Mouse (Mus musculus) CD8-positive naive resting alpha-beta T cell, adult 2 months (primary cell): ENCODE measurements around the gene Dcaf10.
A peak's percentile ranks its signal among the peaks of the same experiment; 100 is the strongest.
"Not testable (repeated sequence)": the region's sequence is repeated elsewhere in the genome, so short reads cannot be mapped to it uniquely, and the experiment has no call there.

Experiments used
- DNase-seq, 2 experiments: peaks; one replicate each; pipeline ENCODE4 v3.0.0; 2022; ENCODE audit warnings: low read depth in 2 of 2, low spot score in 2 of 2

Dcaf10 gene

DNA sequence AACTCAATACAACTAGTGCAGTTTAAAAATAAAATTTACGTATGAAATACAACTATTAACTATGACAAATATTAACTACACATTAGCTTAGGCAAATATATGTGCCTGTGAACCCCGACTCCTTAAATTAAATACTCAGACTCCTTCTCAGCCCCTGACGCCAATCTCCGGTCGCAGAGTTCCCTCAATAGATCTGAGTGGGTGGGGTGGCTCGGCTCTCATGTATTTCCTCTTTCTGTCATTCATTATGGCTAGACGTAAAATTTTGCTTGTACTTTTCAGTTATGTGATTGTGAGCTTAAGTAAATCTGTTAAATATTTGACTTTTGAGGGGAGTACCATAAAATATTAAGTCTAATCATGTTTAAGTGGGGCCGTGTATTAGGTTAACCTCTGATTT, 51.1 kb downstream of the Dcaf10 start:
- DNase-seq: no peak

- no peak for DNase-seq
These were observed 51.8 kb downstream of the Dcaf10 start for GRCm38 (mm10) chr4:45393658-45394057.

DNA sequence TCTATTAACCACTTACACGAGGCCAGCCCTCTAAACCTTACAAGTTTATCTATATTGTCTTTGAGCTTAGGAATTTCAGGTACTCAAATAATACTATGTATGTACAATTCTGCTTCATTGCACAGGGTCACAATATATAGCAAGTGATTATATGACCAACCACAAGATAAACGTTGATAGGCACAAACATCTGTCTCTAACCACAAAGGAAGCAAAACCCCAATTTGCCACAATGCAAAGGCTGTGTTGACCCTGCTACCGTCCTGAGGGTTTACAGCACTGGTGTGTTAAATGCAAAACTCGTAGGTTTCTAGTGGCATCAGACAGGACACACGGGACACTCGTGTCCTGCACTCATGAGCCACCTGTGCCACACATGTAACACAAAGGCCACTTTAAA, 54.3 kb downstream of the Dcaf10 start:
- not testable (repeated sequence) for DNase-seq

- DNase-seq: not testable (repeated sequence)
These were observed 56.4 kb downstream of the Dcaf10 start for GRCm38 (mm10) chr4:45398315-45398714.

DNA sequence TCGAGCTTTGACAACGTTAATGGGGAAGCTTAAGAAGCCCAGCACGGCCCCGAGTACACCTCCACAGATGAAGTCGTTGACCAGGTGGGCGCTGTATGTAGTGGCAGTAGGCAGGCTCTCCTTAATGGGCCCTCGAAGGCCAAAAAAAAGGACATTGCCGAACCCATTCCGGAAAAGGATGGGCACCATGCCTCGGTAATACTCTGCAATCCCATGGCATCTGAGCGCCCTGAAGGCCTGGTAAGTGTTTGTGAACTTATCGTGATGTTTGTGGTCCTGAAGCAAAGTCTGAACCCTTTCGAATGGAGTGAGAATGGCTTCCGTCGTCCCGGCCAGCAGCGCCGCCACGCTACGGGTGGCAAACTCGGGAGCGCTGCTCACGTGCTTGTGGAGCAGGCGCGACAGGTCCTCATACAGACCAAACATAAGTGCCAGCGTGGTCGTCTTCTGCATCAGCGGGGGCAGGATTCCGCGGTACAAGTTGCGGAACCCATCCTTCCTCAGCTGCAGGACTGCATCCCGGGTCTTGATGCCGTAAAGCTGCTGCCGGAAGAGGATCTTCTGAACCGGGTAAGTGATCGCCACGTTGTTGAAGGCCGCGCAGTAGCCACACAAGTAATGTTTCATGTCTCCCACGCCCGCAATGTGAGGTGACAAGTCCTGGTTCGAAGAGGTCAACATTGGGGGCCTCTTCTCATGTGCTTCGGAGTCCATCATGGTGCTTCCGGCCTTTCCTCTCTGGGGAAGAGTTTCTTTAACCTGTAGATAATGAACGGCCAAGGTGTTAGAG, 57.7 kb downstream of the Dcaf10 start:
- DNase-seq: no peak

- no peak for DNase-seq
These were observed 60.4 kb downstream of the Dcaf10 start for GRCm38 (mm10) chr4:45402281-45402680.

DNA sequence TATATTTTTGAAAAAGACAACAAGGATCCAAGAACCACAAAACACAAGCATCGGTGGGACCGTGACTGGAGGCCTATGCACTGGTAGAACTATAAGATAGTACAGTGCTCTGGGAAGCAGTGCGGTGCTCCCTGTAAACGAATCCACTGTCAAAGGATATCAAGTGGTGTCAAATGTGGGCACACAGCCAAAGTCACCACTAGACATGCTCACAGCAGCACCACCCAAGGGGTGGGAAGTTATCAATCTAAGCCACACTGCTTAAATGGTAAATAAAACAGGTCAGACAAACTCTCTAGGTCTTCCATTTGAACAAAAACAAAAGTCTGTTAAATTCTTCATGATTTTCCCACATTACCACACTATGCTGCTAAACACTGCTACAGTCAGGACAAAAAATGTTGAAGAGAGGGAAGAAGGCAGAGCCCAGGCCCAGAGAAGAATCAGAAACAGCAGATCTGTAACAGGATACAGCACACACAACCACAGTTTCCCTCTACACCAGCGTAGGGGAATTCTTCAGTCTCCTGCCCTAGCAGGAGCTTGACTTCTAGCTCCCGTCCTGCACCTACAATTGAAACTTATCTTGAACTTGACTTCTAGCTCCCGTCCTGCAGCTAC, 61.1 kb downstream of the Dcaf10 start:
- no peak for DNase-seq

DNA sequence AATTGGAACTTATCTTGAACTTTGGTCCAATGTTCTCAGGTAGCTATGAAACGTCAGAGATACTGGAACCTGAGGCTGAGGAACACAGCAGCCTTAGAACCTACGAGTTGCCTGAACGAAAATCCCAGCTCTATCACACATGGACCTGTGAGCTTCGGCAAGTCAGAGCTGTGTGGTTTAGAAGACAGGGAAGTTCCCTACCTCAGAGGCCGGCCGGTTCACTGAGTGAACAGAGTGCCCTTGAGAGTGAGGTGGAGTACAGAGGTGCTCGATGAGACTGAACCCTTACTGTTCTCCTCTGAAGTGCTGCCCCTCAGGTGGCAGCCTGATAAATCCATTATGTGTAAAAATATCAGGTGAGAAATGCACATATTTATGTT, 61.6 kb downstream of the Dcaf10 start:
- DNase-seq: no peak

GRCm38 (mm10) chr4:45404086-45404485, 62.2 kb downstream of the Dcaf10 start:
- no peak for DNase-seq

DNA sequence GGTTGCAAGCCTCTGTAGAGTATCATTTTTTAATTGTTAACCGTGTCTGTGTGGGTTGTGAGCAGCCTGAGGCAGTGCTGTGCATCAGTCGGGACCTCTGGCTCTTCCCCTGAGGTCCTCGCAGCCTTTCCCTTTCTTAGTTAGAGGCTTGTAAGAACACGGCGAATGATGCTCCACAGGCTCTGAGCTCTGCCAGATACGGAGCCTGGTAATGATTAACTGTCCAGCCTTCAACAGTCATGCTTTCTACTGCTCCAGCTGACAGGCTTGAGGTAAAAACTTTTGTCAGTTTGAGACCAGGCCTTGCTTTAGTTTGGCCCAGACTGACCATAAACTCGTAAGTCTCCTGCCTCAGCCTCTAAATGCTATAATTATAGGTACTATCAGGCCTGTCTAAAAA, 63.4 kb downstream of the Dcaf10 start:
- DNase-seq: no peak

DNA sequence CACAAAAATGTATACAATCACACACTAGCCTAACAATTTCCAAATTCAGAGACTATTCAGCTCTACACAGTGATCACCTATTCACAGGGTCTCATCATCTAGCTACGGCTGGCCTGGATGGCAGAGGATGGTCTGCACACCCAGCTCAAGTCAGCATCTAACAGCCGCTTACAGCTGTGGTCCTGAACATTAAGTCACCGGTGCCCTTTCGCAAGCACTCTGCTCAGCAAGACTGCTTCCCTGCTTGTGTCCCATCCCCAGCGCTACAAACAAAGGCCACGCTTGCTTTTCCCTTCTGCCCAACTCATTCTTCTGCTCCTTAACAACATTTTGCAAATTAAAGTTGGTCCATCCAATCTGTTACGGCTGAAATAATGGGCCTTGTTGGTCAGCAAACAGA, 64.5 kb downstream of the Dcaf10 start:
- no peak for DNase-seq

GRCm38 (mm10) chr4:45407001-45407702, 65.3 kb downstream of the Dcaf10 start:
- DNase-seq: no peak

DNA sequence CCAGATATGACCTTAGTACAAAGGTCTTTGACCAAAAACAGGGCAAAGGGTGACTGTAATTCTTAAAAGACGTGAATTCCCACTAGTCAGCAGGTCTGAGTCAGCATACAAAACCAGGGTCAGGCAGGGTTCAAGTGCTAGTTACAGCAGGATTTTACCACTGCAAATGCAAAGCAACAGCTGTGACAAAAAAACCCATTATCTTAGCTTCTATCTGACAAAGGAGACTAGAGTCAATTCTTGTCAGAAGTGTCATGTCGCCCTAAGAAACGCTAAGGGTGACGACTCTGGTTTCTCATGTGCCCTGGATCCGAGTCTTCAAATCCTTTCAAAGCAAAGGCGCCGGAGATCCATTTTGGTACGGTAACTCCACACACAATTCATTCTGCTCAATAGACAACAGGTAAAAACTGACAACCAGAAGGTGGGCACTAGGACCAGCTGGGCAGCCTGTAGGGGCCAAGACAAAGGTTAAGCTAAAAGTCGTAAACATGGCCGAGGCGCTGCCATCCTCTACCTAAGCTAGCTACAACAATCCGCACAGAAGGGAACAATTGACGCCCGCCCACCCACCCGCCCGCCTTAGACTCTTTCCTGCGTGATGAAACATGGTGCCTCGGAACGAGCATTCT, 65.9 kb downstream of the Dcaf10 start:
- no peak for DNase-seq

DNA sequence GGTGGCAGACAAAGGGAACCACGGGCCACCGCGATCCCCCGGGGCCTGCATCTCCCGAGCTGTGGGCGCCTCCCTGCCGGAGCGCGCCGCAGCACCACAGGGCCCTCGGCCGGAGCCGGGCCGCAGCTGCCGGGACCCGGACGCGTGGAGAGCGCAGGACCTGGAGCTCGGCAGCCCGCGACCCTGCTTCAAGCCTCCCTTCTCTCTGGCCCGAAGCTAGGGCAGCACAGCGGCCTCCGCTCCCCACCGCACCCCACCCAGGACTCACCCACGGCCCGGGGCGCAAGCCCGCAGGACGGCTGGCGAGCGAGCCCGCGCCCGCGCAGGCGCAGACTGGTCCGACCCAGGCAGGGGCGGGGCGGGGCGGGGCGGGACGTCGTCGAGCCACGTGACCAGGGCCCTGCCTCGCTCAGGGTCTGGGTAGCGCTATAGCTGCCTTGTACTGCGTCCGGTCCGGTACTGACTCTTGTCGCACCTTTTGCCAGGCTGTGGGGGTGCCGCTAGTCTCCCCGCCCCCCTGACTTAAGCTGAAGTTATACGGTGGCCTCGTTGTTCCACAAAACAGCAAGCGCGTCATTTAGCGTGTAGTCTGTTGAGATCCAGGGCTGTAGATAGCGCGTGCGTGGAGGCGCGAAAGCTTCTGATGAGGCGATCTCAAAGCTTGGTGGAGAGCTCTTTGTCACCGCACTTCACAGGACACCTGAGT, 66.7 kb downstream of the Dcaf10 start, which contains the start of gene Slc25a51:
TSS of gene Slc25a51 (minus strand) at position 340 of the 706 bp plus-strand sequence.
- peak; percentile 84 for DNase-seq

GRCm38 (mm10) chr4:45409270-45409669, 67.4 kb downstream of the Dcaf10 start:
- DNase-seq: peak; percentile 58 to 74

- DNase-seq: no peak
These were observed 69.4 kb downstream of the Dcaf10 start for GRCm38 (mm10) chr4:45411181-45411790.

GRCm38 (mm10) chr4:45412433-45413192, 70.7 kb downstream of the Dcaf10 start:
- DNase-seq: no peak

- DNase-seq: no peak
These were observed 71.9 kb downstream of the Dcaf10 start for GRCm38 (mm10) chr4:45413674-45414338.

DNA sequence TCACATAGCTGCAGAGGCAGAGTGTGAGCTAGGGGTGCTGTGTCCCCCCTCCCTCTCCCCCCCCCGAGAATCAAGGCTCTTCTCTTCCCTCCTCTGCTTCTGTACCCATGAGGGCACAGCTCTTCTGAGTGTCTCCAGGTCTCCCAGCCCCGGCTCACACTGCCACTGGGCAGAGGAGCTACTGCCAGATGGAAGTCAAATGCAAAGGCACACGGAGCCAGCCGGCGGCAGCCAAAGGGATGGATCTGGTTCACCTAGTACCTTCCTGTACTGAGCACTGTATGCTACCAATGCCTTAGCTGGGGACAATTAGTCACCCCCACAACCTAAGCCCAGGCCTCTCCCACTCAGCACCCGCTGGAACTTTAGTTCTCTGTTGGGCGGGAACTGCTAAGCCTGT, 74.4 kb downstream of the Dcaf10 start:
- no peak for DNase-seq
